Comparison of ENCODE assay signal across 25 mouse cellular contexts in genomic region chr11:18068085-18068484, GRCm38 (mm10).
DNase-seq lines count a peak whose midpoint lies in the region; ATAC-seq and TF ChIP-seq lines count a peak whose summit lies in the region.
"Had no signal": no experiment of that assay in that cellular context is flagged by ENCODE, and none has a peak within 500 bp of the region (broad histone marks: within the 10 kb centered on the region; RNA-seq: fewer than 3 reads in every experiment).

No protein-coding gene starts in this region.

- H3K9ac ChIP-seq in heart, embryonic 15.5 days = no peak overlapping the region
- no peak overlapping the region for H3K9ac ChIP-seq in CH12.LX (ENCODE audit: insufficient read depth, low read depth)
- no peak overlapping the region for H3K9ac ChIP-seq in liver, embryonic 11.5 days (ENCODE audit: low read depth, low read length)
- H3K9ac ChIP-seq: embryonic facial prominence, embryonic 12.5 days; forebrain, embryonic 13.5 days; hindbrain, embryonic 12.5 days; intestine, embryonic 15.5 days; liver, embryonic 14.5 days; midbrain, embryonic 12.5 days had no signal

- dilution Hi-C loops in CH12.LX (cut with MboI; ENCODE audit: extremely low pct_ligation_motif_present, extremely low pct_unique_long_range_greater_than_20kb, low sequenced_read_pairs) = no loop called here

- 0 out of 2 replicates have a peak overlapping the region, but pooled peaks have one; percentile 16 for H3K27ac ChIP-seq in heart, embryonic 15.5 days
- no peak overlapping the region for H3K27ac ChIP-seq in CH12.LX (ENCODE audit: insufficient read depth, low read depth)
- H3K27ac ChIP-seq in liver, embryonic 11.5 days (ENCODE audit: low read depth, low read length) = no peak overlapping the region
- H3K27ac ChIP-seq: embryonic facial prominence, embryonic 12.5 days; forebrain, embryonic 13.5 days; hindbrain, embryonic 12.5 days; intestine, embryonic 15.5 days; layer of hippocampus, adult 2 months; left cerebral cortex, adult 2 months; liver, embryonic 14.5 days; midbrain, embryonic 12.5 days had no signal

- no peak for DNase-seq in heart, adult 8-10 months (ENCODE audit: low spot score)
- peak; percentile 2 for DNase-seq in layer of hippocampus, adult 9-11 months
- no peak for DNase-seq in layer of hippocampus, adult 9-10 months (ENCODE audit: low spot score)
- DNase-seq in CH12.LX (ENCODE audit: extremely low read depth) = peak; percentile 8
- peak; percentile 32 for DNase-seq in NIH3T3 (ENCODE audit: low read depth)
- no peak for DNase-seq in liver, embryonic 11.5 days (ENCODE audit: low spot score)
- DNase-seq in right cerebral cortex, adult 18-20 months = no peak
- DNase-seq: cerebellum, adult 18-20 months; cerebellum, postnatal 25 days; gastrocnemius, postnatal 10 days; kidney, adult 8-10 months; right cerebral cortex, postnatal 25 days; spleen, adult 18-20 months; thymus, postnatal 14 days had no signal

- H3K4me2 ChIP-seq in heart, embryonic 15.5 days = no peak overlapping the region
- no peak overlapping the region for H3K4me2 ChIP-seq in CH12.LX (ENCODE audit: insufficient read depth, low read depth, poor library complexity, severe bottlenecking)
- H3K4me2 ChIP-seq in liver, embryonic 11.5 days = no peak overlapping the region
- H3K4me2 ChIP-seq: embryonic facial prominence, embryonic 12.5 days; forebrain, embryonic 13.5 days; hindbrain, embryonic 12.5 days; intestine, embryonic 15.5 days; midbrain, embryonic 12.5 days had no signal

- in situ Hi-C loops in CH12.LX (cut with MboI; ENCODE audit: low pct_ligation_motif_present, low pct_unique_long_range_greater_than_20kb, low sequenced_read_pairs) = no loop called here

- H3K9me3 ChIP-seq in heart, embryonic 15.5 days (replicated peaks) = no peaks in the 10 kb centered on the region
- no peaks in the 10 kb centered on the region for H3K9me3 ChIP-seq in CH12.LX (replicated peaks; ENCODE audit: low read length)
- H3K9me3 ChIP-seq in liver, embryonic 11.5 days (ENCODE audit: control insufficient read depth, low read length) = no peaks in the 10 kb centered on the region
- H3K9me3 ChIP-seq: embryonic facial prominence, embryonic 12.5 days; forebrain, embryonic 13.5 days; hindbrain, embryonic 12.5 days; intestine, embryonic 15.5 days; midbrain, embryonic 12.5 days had no signal

- TF ChIP-seq EP300 in CH12.LX (IDR thresholded peaks at IDR 0.05; ENCODE audit: low read length) = no peak

- no peaks in the 10 kb centered on the region for H3K36me3 ChIP-seq in heart, embryonic 15.5 days
- no peaks in the 10 kb centered on the region for H3K36me3 ChIP-seq in CH12.LX (replicated peaks in 1 of 2; ENCODE audit: control insufficient read depth in 1 of 2, insufficient read depth in 1 of 2, low read length in 1 of 2)
- H3K36me3 ChIP-seq in liver, embryonic 11.5 days (ENCODE audit: control insufficient read depth, insufficient read depth, low read length) = no peaks in the 10 kb centered on the region
- H3K36me3 ChIP-seq: embryonic facial prominence, embryonic 12.5 days; hindbrain, embryonic 12.5 days; intestine, embryonic 15.5 days; midbrain, embryonic 12.5 days had no signal

- TF ChIP-seq RAD21 in CH12.LX (IDR thresholded peaks at IDR 0.05; ENCODE audit: low read depth, low read length) = no peak

- ATAC-seq in heart, embryonic 15.5 days (replicated peaks; ENCODE audit: insufficient number of reproducible peaks, insufficient read depth, low FRiP score, low read depth) = no peak
- no peak for ATAC-seq in liver, embryonic 11.5 days (replicated peaks; ENCODE audit: low FRiP score)
- ATAC-seq: forebrain, embryonic 13.5 days; intestine, embryonic 15.5 days; lung, postnatal 0 days had no signal

- H3K4me1 ChIP-seq in heart, embryonic 15.5 days (replicated peaks) = no peaks in the 10 kb centered on the region; the same call in 1 of the 2 replicates
- peaks cover 0 to 8% of the 10 kb centered on the region in 2 experiments; a peak in 1 of 4 replicates for H3K4me1 ChIP-seq in CH12.LX (ENCODE audit: control insufficient read depth in 1 of 2, insufficient read depth in 2 of 2)
- no peaks in the 10 kb centered on the region for H3K4me1 ChIP-seq in liver, embryonic 11.5 days (replicated peaks; ENCODE audit: control insufficient read depth, insufficient read depth, low read length)
- H3K4me1 ChIP-seq: embryonic facial prominence, embryonic 12.5 days; intestine, embryonic 15.5 days had no signal

- no peak for TF ChIP-seq CTCF in CH12.LX (conservative IDR thresholded peaks at IDR 0.05 in 1 of 2, IDR thresholded peaks at IDR 0.05 in 1 of 2; ENCODE audit: low read depth in 2 of 2, low read length in 2 of 2)

- 46% methylated on average over 2 of the region's 2 CpGs for WGBS in heart, embryonic 15.5 days
- WGBS in liver, embryonic 11.5 days = 71% methylated on average over 2 of the region's 2 CpGs

- H3K79me2 ChIP-seq in CH12.LX (replicated peaks; ENCODE audit: control insufficient read depth, extremely low read depth, insufficient read depth, poor library complexity, severe bottlenecking) = no peaks in the 10 kb centered on the region

- no peak overlapping the region for H3K4me3 ChIP-seq in heart, embryonic 15.5 days
- no peak overlapping the region for H3K4me3 ChIP-seq in CH12.LX (replicated peaks in 1 of 3; ENCODE audit: low read depth in 2 of 3, low read length in 2 of 3, poor library complexity in 1 of 3)
- no peak overlapping the region for H3K4me3 ChIP-seq in liver, embryonic 11.5 days (ENCODE audit: low read depth, low read length)
- H3K4me3 ChIP-seq: embryonic facial prominence, embryonic 12.5 days; erythroblast, embryonic 14.5 days; forebrain, embryonic 13.5 days; hindbrain, embryonic 12.5 days; intestine, embryonic 15.5 days; layer of hippocampus, adult 2 months; left cerebral cortex, adult 2 months; midbrain, embryonic 12.5 days had no signal

- H3K27me3 ChIP-seq in heart, embryonic 15.5 days = no peaks in the 10 kb centered on the region
- no peaks in the 10 kb centered on the region for H3K27me3 ChIP-seq in CH12.LX (replicated peaks)
- no peaks in the 10 kb centered on the region for H3K27me3 ChIP-seq in liver, embryonic 11.5 days (replicated peaks; ENCODE audit: control insufficient read depth, insufficient read depth, low read length)
- H3K27me3 ChIP-seq: embryonic facial prominence, embryonic 12.5 days; forebrain, embryonic 13.5 days; hindbrain, embryonic 12.5 days; intestine, embryonic 15.5 days; midbrain, embryonic 12.5 days had no signal

- no peak for TF ChIP-seq POLR2A in CH12.LX (IDR thresholded peaks at IDR 0.05; ENCODE audit: low read depth, low read length)

TF ChIP-seq in CH12.LX, 34 proteins besides CTCF, POLR2A, EP300 and RAD21:
- TF ChIP-seq HCFC1 (IDR thresholded peaks at IDR 0.05; ENCODE audit: low read depth, low read length) = no peak

Comparison
In these comparisons a context has a peak if more than half of its experiments do, and no peak if none do; other contexts are left out.
1. DNase-seq: peak in layer of hippocampus, adult 9-11 months (single experiment), CH12.LX (single experiment) and NIH3T3 (single experiment); none in heart, adult 8-10 months (single experiment), layer of hippocampus, adult 9-10 months (single experiment), liver, embryonic 11.5 days (single experiment) and right cerebral cortex, adult 18-20 months (single experiment).